Mouse (Mus musculus) limb, embryonic 12.5 days (tissue): Measurements from ENCODE around the gene AW549877. TPM values are rescaled to one million over a fixed set of nuclear protein-coding genes. Genes with fewer than 3 reads are reported as not detected.
A peak's percentile ranks its signal among the peaks of the same experiment; 100 is the strongest.

Source experiments
- ATAC-seq: fragments of 200-750 bp; cut with Nextera tagmentation; 2 replicates; pipeline ENCODE4 v1.8.0; 2017; ENCODE audit warnings: low read depth, moderate TSS enrichment; ENCODE audit not compliant: insufficient number of reproducible peaks, insufficient read depth, low FRiP score, low TSS enrichment
- H3K27ac ChIP-seq: fragments of 300-500 bp; sonication (generic); 2 replicates; pipeline ENCODE4 v1.5.1; 2016; ENCODE audit warnings: mild to moderate bottlenecking, moderate library complexity
- H3K27me3 ChIP-seq: fragments of 300-500 bp; sonication (generic); 2 replicates; pipeline ENCODE4 v1.6.1; 2016; ENCODE audit warnings: mild to moderate bottlenecking, moderate library complexity
- H3K36me3 ChIP-seq: fragments of 300-500 bp; sonication (generic); 2 replicates; pipeline ENCODE4 v1.6.1; 2016; ENCODE audit warnings: mild to moderate bottlenecking, moderate library complexity
- H3K4me1 ChIP-seq: fragments of 300-500 bp; sonication (generic); replicated peaks from 2 replicates; pipeline ENCODE4 v1.6.1; 2016
- H3K4me2 ChIP-seq: fragments of 300-500 bp; sonication (generic); 2 replicates; pipeline ENCODE4 v1.6.1; 2016; ENCODE audit warnings: mild to moderate bottlenecking, moderate library complexity
- H3K4me3 ChIP-seq: fragments of 300-500 bp; sonication (generic); replicated peaks from 2 replicates; pipeline ENCODE4 v1.5.1; 2016; ENCODE audit warnings: mild to moderate bottlenecking
- H3K9ac ChIP-seq: fragments of 300-500 bp; sonication (generic); replicated peaks from 2 replicates; pipeline ENCODE4 v1.6.1; 2016; ENCODE audit warnings: mild to moderate bottlenecking, moderate library complexity
- H3K9me3 ChIP-seq: fragments of 300-500 bp; sonication (generic); 2 replicates; pipeline ENCODE4 v1.6.1; 2016; ENCODE audit warnings: mild to moderate bottlenecking, moderate library complexity
- WGBS: fragments of 180-500 bp; shearing (Covaris S2); methylation state at CpG from one replicate; pipeline ENCODE4 v1.1.7; 2016; 5-methylcytosine and 5-hydroxymethylcytosine counted together
- polyA plus RNA-seq: library from polyadenylated mRNA; unstranded; fragments of >200 nt; fragmentation: Nextera tagmentation; extraction: Ambion mirVana; gene quantifications from 2 replicates; pipeline ENCODE4 v1.2.1, GENCODE M21; 2016

Gene AW549877
- polyA plus RNA-seq, 1 experiment from 2014 or later: 35.2 TPM

DNA sequence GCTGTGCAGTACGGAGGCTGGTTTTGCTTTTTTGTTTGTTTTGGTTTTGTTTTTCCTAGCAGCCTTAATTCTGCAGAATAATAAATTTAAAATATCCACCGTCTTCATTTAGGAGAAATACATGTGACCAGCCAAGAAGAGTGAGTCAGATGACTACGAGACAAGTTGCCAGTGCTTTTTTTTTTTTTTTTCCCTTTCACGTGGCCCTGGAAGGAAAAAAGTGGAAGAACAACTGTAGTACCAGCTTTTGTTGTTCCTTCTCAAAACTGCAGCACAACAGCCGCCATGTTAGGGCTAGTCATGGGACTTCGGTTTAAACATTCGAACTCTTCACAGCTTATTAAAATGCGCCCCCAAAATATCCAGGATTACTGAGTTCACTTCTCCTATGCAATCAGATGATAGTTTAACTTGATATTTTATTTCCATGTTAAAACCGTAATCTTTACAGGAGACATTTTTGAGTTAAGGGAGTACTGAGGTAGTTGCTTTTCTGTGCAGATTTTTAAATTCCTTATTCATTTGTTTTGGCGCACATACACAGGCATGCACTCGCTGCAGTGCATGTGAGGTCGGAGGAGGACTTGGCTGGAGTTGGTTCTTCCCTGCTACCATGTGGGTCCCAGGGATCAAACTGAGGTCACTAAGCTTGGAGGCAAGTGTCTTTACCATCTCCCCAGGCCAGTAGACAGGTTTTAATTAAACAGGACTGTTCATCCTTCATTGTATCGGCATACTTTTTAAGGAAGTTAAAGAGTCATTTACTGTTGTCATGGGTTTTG is 29.4 kb upstream of the AW549877 start:
- H3K4me3 ChIP-seq: no peak overlapping the region
- no peak overlapping the region for H3K9ac ChIP-seq
- no peak for ATAC-seq
- no peak overlapping the region for H3K27ac ChIP-seq
- H3K4me1 ChIP-seq: peaks cover 9% of the 10 kb centered on the region
- H3K27me3 ChIP-seq: no peaks in the 10 kb centered on the region
- no peaks in the 10 kb centered on the region for H3K36me3 ChIP-seq
- H3K4me2 ChIP-seq: peak overlapping the region; percentile 63; the same call in 1 of the 2 replicates
- H3K9me3 ChIP-seq: no peaks in the 10 kb centered on the region
- WGBS: 84% methylated on average over 13 of the region's 13 CpGs

DNA sequence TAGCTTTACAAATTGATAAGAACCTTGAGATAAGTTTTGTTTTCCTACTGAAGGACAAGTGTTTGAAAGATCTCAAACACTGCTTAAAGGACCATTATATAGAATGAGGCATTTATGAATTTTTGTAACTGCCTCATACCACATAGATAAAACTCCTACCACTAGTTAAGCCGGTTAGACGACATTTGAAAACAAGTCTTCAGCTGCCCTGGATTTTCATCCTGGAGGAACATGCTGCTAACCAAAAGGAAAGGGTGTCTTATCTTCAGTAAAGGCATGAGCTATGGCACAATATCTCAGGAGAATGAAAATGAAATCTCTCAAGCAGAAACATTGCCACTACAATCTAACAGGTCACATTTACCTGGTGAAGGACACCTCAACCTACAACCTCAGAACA is 28.2 kb upstream of the AW549877 start:
- no peak overlapping the region for H3K4me3 ChIP-seq
- no peak overlapping the region for H3K9ac ChIP-seq
- ATAC-seq: no peak
- H3K9me3 ChIP-seq: no peaks in the 10 kb centered on the region
- peaks cover 9% of the 10 kb centered on the region for H3K4me1 ChIP-seq
- H3K27me3 ChIP-seq: no peaks in the 10 kb centered on the region
- H3K36me3 ChIP-seq: no peaks in the 10 kb centered on the region
- no peak overlapping the region for H3K4me2 ChIP-seq
- no peak overlapping the region for H3K27ac ChIP-seq
- 87% methylated on average over 2 of the region's 2 CpGs for WGBS

DNA sequence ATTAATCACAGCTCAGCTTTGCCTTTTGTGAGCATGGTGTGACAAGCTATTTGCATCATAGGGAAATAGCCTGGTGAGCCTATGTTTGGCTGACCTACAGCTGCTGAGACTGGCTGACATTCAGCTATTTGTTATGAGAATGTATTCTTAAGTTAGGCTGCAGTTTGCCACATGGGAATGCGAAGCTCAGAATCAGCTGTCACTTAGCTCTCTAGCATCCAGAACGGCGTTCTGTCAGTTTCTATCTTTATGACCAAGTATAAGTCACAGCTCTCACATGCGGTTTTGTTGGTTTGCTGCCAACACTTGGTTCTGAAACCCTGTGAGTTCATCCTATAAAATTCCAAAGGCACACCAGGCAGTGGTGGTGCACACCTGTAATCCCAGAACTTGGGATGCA is 25.2 kb upstream of the AW549877 start:
- no peaks in the 10 kb centered on the region for H3K27me3 ChIP-seq
- no peak overlapping the region for H3K27ac ChIP-seq
- H3K4me3 ChIP-seq: no peak overlapping the region
- 78% methylated on average over 4 of the region's 4 CpGs for WGBS
- H3K4me2 ChIP-seq: no peak overlapping the region
- H3K36me3 ChIP-seq: no peaks in the 10 kb centered on the region
- H3K9ac ChIP-seq: no peak overlapping the region
- no peaks in the 10 kb centered on the region for H3K9me3 ChIP-seq
- peaks cover 1% of the 10 kb centered on the region; the same call in 1 of the 2 replicates for H3K4me1 ChIP-seq
- ATAC-seq: no peak

DNA sequence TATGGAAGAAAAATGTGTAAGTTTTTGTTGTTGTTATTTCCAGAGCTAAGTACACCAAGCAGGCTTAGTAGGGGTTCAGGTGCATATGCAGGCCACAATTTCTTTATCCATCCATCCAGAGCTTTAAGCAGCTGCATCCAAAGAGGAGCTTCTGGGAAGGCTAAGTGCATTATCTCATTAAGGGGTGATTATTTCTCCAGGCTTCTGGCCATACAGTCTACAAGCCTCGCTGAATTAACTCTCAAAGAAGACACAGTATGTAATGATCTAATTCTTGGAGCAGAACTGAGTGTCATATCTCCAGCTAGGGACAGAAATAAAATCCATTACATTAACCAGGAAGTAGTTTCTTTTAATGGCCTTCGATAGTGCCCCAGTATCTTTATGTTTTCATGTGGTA is 18.3 kb upstream of the AW549877 start:
- Histone ChIP-seq H3K4me1 (no peaks in the 10 kb centered on the region), H3K27me3 (no peaks in the 10 kb centered on the region), H3K4me3 (no peak overlapping the region), H3K9me3 (no peaks in the 10 kb centered on the region), H3K36me3 (no peaks in the 10 kb centered on the region), H3K4me2 (no peak overlapping the region), H3K9ac (no peak overlapping the region), H3K27ac (no peak overlapping the region)
- 90% methylated on average over 2 of the region's 2 CpGs for WGBS
- no peak for ATAC-seq

DNA sequence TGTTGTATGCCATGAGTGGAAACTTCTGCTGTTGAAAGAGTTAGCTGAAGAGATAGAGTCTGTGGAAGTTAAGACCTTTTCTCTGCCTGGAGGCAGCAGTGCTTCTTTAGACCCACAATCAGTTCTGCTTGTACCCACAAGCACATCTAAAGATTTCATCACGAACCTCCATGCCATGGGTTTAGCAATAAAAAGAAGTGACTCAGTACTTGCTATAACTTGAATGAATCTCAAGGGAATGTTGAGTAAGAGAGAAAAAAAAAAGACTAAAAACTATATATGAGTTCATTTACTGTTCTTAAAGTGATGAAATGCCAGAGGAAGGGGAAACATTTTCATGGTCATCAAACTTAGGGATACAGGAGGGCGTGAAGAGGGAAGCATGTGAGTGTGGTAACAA is 5.0 kb upstream of the AW549877 start:
- Histone ChIP-seq H3K9ac (no peak overlapping the region), H3K27ac (no peak overlapping the region), H3K4me2 (no peak overlapping the region), H3K4me3 (no peak overlapping the region), H3K4me1 (no peaks in the 10 kb centered on the region), H3K9me3 (peaks cover 7% of the 10 kb centered on the region), H3K27me3 (no peaks in the 10 kb centered on the region), H3K36me3 (no peaks in the 10 kb centered on the region)
- no peak for ATAC-seq
- WGBS: 74% methylated on average over 2 of the region's 2 CpGs

DNA sequence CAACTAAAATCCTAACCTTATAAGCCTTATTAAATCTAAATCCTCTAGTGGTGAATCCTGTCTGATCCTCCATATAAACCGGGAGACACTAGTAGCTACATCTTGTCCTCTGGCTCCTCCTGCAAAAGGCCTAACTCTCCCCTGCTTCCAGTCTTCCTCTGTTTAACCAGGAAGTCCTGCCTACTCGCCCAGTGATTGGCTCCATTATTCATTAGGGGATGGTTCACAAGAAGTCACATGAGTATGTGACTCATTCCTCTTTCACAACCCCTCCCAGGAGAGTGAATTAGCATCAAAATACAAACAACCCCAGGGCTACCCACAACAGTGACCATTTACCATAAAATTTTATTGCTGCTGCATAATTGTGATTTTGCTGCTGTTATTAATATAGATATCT is 3.6 kb upstream of the AW549877 start:
- H3K4me1 ChIP-seq: peaks cover 6% of the 10 kb centered on the region; the same call in 1 of the 2 replicates
- H3K9me3 ChIP-seq: no peaks in the 10 kb centered on the region
- H3K4me3 ChIP-seq: no peak overlapping the region
- WGBS: 67% methylated on average over 2 of the region's 2 CpGs
- no peak overlapping the region for H3K4me2 ChIP-seq
- H3K27ac ChIP-seq: no peak overlapping the region
- no peak for ATAC-seq
- no peak overlapping the region for H3K9ac ChIP-seq
- no peaks in the 10 kb centered on the region for H3K27me3 ChIP-seq
- no peaks in the 10 kb centered on the region for H3K36me3 ChIP-seq

DNA sequence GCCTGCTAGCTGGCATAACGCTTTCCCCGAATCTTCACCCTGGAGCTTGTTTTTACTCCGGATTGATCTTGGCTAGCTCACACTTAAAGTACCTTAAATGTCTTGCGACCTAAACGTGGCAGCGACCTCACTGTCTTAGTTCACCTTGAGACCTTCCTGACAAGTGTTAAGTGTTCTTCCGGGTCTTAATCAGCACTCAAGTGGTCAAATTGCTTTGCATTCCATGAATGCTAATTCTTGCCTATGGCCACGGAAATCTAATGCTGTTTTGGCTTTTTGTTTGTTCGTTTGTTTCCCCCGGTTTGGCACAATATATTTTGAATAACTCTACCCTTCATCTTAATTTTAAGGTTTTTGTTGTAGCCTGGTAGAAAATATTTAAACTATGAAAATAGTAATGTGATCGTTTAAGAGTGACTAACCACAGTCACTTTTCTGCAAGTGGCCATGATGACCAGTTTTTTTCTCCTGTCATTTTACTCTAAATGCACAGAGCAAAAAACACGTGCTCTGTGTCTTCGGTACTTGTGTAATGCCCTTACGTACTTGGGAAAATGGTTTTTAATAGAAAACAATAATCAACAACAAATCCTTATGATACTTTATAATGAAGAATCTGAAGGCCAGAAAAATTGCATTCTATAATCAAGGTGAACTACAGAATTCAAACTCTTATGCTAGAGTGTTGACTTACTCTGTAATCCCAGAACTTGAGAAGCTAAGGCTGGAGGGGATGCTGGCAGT is 895 bp upstream of the AW549877 start:
- H3K9ac ChIP-seq: peak overlapping the region; percentile 51
- peaks cover 6% of the 10 kb centered on the region; the same call in 1 of the 2 replicates for H3K4me1 ChIP-seq
- no peak for ATAC-seq
- no peaks in the 10 kb centered on the region for H3K9me3 ChIP-seq
- H3K4me2 ChIP-seq: peak overlapping the region; percentile 69
- 22% methylated on average over 14 of the region's 14 CpGs for WGBS
- peak overlapping the region; percentile 69 for H3K4me3 ChIP-seq
- H3K27ac ChIP-seq: peak overlapping the region; percentile 85
- H3K27me3 ChIP-seq: no peaks in the 10 kb centered on the region
- peaks cover 7% of the 10 kb centered on the region for H3K36me3 ChIP-seq

DNA sequence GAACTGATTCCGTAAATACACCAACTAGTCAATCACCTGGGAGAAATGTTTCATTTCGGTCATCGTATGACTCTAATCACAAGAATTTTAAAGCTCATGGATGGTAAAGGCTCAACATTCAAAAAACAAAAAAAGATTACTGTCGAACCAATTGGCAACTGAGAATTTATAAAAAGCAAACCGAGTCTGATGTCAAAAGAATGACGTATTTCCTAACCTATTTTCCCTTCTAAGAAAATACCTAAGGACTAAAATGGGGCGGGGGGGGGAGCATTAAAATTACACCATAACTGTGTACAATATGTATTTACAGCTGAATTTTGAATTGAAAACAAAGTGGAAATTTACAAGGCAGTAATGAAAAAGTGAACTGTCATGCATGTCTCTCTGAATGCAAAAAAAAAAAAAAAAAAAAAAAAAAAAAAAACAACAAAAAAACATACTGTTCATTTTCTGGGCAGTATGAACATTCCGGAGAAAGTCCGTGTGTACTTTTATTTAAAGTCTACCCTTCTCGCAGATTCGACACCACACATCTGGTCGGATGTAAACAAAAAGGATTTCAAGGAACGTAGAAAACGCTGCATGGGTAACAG is 594 bp downstream of the AW549877 start:
- H3K27ac ChIP-seq: peak overlapping the region; percentile 89
- peaks cover 6% of the 10 kb centered on the region; the same call in 1 of the 2 replicates for H3K4me1 ChIP-seq
- peaks cover 21% of the 10 kb centered on the region for H3K36me3 ChIP-seq
- H3K9ac ChIP-seq: peak overlapping the region; percentile 79
- no peaks in the 10 kb centered on the region for H3K9me3 ChIP-seq
- no peaks in the 10 kb centered on the region for H3K27me3 ChIP-seq
- WGBS: 27% methylated on average over 14 of the region's 14 CpGs
- H3K4me2 ChIP-seq: peak overlapping the region; percentile 54
- no peak for ATAC-seq
- H3K4me3 ChIP-seq: peak overlapping the region; percentile 69

DNA sequence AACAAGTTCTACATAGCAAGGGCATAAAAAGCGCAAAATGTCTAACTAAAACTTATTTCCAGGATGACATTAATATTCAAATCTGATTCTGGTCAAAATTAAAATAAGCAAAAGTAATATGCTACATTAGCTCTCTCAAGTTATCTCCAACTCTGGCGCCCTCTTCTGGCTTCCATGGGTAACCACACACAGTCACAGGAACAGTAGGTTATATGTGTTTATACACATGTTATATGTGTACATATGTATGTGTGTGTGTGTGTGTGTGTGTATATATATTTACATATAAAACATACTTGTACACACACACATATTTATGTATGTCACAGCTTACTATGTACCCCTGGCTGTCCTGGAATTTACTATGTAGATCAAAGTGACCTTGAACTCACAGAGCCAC is 7.6 kb downstream of the AW549877 start:
- H3K27me3 ChIP-seq: no peaks in the 10 kb centered on the region
- H3K9me3 ChIP-seq: no peaks in the 10 kb centered on the region
- no peak overlapping the region for H3K9ac ChIP-seq
- H3K4me1 ChIP-seq: no peaks in the 10 kb centered on the region
- WGBS: 67% methylated on average over 2 of the region's 2 CpGs
- no peak overlapping the region for H3K4me2 ChIP-seq
- peaks cover 76% of the 10 kb centered on the region for H3K36me3 ChIP-seq
- ATAC-seq: no peak
- H3K4me3 ChIP-seq: no peak overlapping the region
- no peak overlapping the region for H3K27ac ChIP-seq

DNA sequence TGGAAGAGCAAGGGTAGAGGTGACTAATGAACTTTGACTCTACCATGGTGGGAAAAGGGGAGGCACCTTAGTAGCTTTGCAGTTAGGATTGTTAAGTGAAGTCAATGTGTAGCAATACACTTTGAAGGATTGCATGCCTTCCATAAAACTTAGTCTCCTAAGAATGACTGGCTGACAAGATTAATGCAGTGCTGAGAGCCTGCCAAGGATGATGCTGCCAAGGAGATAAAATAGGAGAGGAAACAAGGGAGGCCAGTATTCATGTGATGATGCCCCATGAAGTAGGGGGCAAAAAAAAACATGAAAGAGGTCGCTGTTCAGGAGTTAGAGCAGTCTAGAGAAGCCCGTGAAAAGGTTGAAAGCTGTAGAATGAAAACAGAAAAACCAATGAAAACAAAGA is 10.7 kb downstream of the AW549877 start:
- Histone ChIP-seq H3K27ac (no peak overlapping the region), H3K4me3 (no peak overlapping the region), H3K4me2 (no peak overlapping the region), H3K4me1 (no peaks in the 10 kb centered on the region), H3K9me3 (no peaks in the 10 kb centered on the region), H3K36me3 (peaks cover 72% of the 10 kb centered on the region), H3K9ac (no peak overlapping the region), H3K27me3 (no peaks in the 10 kb centered on the region)
- 89% methylated on average over 2 of the region's 2 CpGs for WGBS
- no peak for ATAC-seq

DNA sequence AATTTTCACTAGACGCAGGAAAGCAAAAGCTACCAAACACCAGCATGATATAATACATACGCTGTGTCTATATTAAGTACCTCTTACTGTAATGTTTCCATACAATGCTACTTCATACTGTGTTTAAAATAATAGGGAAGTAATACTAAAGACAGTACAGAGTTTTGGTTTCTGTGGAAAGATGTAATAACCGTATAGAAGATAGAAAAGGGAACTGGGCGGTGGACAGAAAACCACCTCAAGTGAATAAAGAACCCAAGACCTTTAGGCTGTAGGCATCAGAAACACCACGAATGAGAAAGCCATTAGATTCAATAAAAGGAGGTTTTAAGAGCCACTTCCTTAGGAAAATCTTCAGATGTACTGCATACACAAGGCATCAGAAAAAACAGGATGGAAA is 12.8 kb downstream of the AW549877 start:
- no peaks in the 10 kb centered on the region; the same call in 1 of the 2 replicates for H3K4me1 ChIP-seq
- H3K27me3 ChIP-seq: no peaks in the 10 kb centered on the region
- no peak overlapping the region for H3K4me2 ChIP-seq
- no peak for ATAC-seq
- H3K9me3 ChIP-seq: no peaks in the 10 kb centered on the region
- 90% methylated on average over 5 of the region's 5 CpGs for WGBS
- H3K4me3 ChIP-seq: no peak overlapping the region
- H3K9ac ChIP-seq: no peak overlapping the region
- H3K27ac ChIP-seq: no peak overlapping the region
- peaks cover 55% of the 10 kb centered on the region for H3K36me3 ChIP-seq
